ENCODE assay signal across 14 mouse cellular contexts in the genomic region with DNA sequence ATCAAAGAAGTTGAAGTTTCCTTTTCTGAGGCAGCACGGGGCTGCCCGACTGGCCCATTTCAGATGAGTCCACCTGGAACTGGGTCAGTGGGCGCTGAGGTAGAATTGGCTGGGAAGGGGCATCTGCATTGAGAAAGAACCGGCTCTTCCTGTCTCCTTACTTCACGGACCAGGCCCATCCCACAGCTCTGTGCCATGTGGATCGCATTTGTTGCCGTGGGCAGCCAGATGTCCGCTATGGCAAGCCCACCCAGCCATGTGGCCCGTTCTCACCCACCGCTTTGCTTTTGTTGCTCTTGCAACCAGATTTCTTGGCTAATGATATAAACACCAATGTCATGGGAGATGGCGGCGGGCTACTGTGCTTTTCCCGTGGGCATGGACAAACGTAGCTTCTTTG.
"Had no signal": no experiment of that assay in that cellular context is flagged by ENCODE, and none has a peak within 500 bp of the region (broad histone marks: within the 10 kb centered on the region; RNA-seq: fewer than 3 reads in every experiment).

No protein-coding gene starts in this region.

- H3K4me1 ChIP-seq: megakaryocyte, embryonic 14.5 days; midbrain, embryonic 13.5 days; midbrain, embryonic 15.5 days; neural tube, embryonic 12.5 days had no signal

- H3K27ac ChIP-seq: lung, embryonic 15.5 days; macrophage; midbrain, embryonic 13.5 days; midbrain, embryonic 15.5 days; neural tube, embryonic 12.5 days had no signal

- H3K27me3 ChIP-seq: lung, embryonic 15.5 days; megakaryocyte, embryonic 14.5 days; midbrain, embryonic 13.5 days; midbrain, embryonic 15.5 days; neural tube, embryonic 12.5 days had no signal

- H3K36me3 ChIP-seq: lung, embryonic 15.5 days; midbrain, embryonic 13.5 days; midbrain, embryonic 15.5 days; neural tube, embryonic 12.5 days had no signal

- H3K4me3 ChIP-seq: lung, embryonic 15.5 days; megakaryocyte, embryonic 14.5 days; midbrain, embryonic 13.5 days; midbrain, embryonic 15.5 days; neural tube, embryonic 12.5 days had no signal

- H3K9me3 ChIP-seq: lung, embryonic 15.5 days; midbrain, embryonic 13.5 days; midbrain, embryonic 15.5 days; neural tube, embryonic 12.5 days had no signal

- DNase-seq: lung, adult 2 months; lung, postnatal 14 days; lung, postnatal 36 days; right cerebral cortex, postnatal 14 days; spleen, adult 18-20 months; thymus, adult 18-20 months; thymus, postnatal 14 days; thymus, postnatal 36 days had no signal
